Mouse (Mus musculus): ENCODE results near the gene Tmem207.

The Tmem207 gene

DNA sequence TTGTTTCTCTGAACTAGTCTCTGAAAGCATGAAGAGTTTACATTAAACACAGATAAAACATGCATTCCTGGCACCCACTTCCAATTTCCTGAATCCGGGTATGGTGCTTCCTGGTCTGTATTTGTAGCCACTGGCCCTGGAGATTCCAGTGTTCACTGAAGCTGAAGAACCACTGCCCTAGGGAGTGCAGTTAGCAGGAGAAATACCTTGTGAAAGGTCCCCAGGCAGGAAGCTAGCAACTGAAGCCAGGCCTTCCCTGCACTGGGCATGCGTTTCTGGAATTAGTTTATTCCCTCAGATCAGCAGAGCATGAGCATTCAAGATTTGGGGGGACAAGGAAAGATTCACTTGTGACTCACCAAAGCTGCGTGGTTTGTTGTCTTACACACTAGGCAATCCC is 72.4 kb downstream of the Tmem207 start:
- no peak for DNase-seq

Data from thymus, postnatal 36 days (tissue).